Mouse (Mus musculus) lung, embryonic 16.5 days (tissue): ENCODE data around the gene Ralgapa2. TPM values are rescaled to one million over a fixed set of nuclear protein-coding genes. Genes with fewer than 3 reads are reported as not detected.

ENCODE experiments used
- ATAC-seq: fragments of 200-750 bp; cut with Nextera tagmentation; 2 replicates; pipeline ENCODE4 v1.8.0; 2017; ENCODE audit warnings: low read depth, mild to moderate bottlenecking, moderate library complexity
- H3K27ac ChIP-seq: fragments of 300-500 bp; sonication (generic); 2 replicates; pipeline ENCODE4 v1.5.1; 2014; ENCODE audit warnings: mild to moderate bottlenecking, control low read depth, low read length
- H3K27me3 ChIP-seq: fragments of 300-500 bp; sonication (generic); 2 replicates; pipeline ENCODE4 v1.6.1; 2014; ENCODE audit warnings: low read depth, low read length, mixed read lengths; ENCODE audit not compliant: control insufficient read depth, insufficient read depth
- H3K36me3 ChIP-seq: fragments of 300-500 bp; sonication (generic); 2 replicates; pipeline ENCODE4 v1.6.1; 2014; ENCODE audit warnings: low read length; ENCODE audit not compliant: control insufficient read depth, insufficient read depth
- H3K4me1 ChIP-seq: fragments of 300-500 bp; sonication (generic); replicated peaks from 2 replicates; pipeline ENCODE4 v1.6.1; 2014; ENCODE audit warnings: low read length, mixed read lengths; ENCODE audit not compliant: control insufficient read depth, insufficient read depth
- H3K4me2 ChIP-seq: fragments of 300-500 bp; sonication (generic); 2 replicates; pipeline ENCODE4 v1.6.1; 2014; ENCODE audit warnings: low read depth, low read length, control low read depth
- H3K4me3 ChIP-seq: fragments of 300-500 bp; sonication (generic); 2 replicates; pipeline ENCODE4 v1.5.1; 2014; ENCODE audit warnings: mild to moderate bottlenecking, low read length, control low read depth
- H3K9ac ChIP-seq: fragments of 300-500 bp; sonication (generic); 2 replicates; pipeline ENCODE4 v1.6.1; 2014; ENCODE audit warnings: low read length, control low read depth
- H3K9me3 ChIP-seq: fragments of 300-500 bp; sonication (generic); 2 replicates; pipeline ENCODE4 v1.6.1; 2016; ENCODE audit warnings: low read length; ENCODE audit not compliant: control insufficient read depth
- WGBS: fragments of 180-500 bp; shearing (Covaris S2); extraction: QIAGEN DNeasy Blood & Tissue Kit; methylation state at CpG from one replicate; pipeline ENCODE4 v1.1.7; 2014; 5-methylcytosine and 5-hydroxymethylcytosine counted together
- polyA plus RNA-seq: library from polyadenylated mRNA; unstranded; fragments of >200 nt; fragmentation: Nextera tagmentation; extraction: Ambion mirVana; gene quantifications from 2 replicates; pipeline ENCODE4 v1.2.1, GENCODE M21; 2015

Ralgapa2 gene
- polyA plus RNA-seq, 1 experiment from 2014 or later: 8.4 TPM

DNA sequence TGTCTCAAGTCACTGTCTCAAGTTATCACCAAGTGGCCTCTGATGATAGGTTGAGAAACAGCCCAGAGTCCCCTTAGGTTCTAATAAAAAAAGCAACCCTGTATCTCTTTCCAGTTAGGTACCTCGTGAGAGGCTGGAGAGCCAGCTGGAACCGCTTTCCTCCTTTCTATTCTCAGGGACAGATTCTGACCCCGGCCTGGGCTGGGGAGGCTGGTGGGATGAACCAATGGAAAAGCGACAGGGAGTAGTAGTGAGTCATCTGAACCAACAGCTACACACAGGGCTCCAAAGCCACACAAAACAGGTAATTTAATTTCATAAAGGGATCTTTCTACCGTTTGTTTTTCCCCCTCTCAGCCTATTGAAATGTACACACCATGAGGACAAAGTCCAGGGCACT, 233.8 kb downstream of the Ralgapa2 start:
- no peaks in the 10 kb centered on the region for H3K4me1 ChIP-seq
- H3K27me3 ChIP-seq: no peaks in the 10 kb centered on the region
- WGBS: 52% methylated on average over 5 of the region's 5 CpGs
- H3K4me3 ChIP-seq: no peak overlapping the region
- no peaks in the 10 kb centered on the region for H3K36me3 ChIP-seq
- H3K9ac ChIP-seq: no peak overlapping the region
- no peaks in the 10 kb centered on the region for H3K9me3 ChIP-seq
- ATAC-seq: no peak
- H3K27ac ChIP-seq: no peak overlapping the region
- no peak overlapping the region for H3K4me2 ChIP-seq

DNA sequence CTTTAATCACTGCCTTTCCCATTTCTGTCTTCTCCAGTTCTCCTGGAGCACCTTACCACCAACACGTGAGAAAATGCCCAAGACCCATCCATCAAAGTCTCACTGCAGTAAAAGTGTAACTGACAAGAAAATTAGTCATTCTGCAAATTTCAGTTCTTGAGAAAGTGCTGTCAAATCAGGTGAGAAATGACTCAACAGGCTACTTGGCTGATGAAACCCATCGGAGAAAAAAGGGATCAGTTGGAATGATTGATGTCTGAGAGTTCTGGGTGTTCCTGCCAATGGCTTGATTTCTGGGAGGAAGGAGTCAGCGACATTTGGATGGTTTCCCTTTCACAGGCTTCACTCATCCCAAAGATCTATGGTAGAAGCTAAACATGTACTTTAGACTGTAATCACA, 245.6 kb downstream of the Ralgapa2 start:
- no peak for ATAC-seq
- no peak overlapping the region for H3K4me3 ChIP-seq
- WGBS: 59% methylated on average over 3 of the region's 3 CpGs
- no peaks in the 10 kb centered on the region for H3K9me3 ChIP-seq
- H3K4me2 ChIP-seq: no peak overlapping the region
- no peak overlapping the region for H3K9ac ChIP-seq
- no peaks in the 10 kb centered on the region for H3K27me3 ChIP-seq
- H3K27ac ChIP-seq: no peak overlapping the region
- no peaks in the 10 kb centered on the region for H3K36me3 ChIP-seq
- H3K4me1 ChIP-seq: no peaks in the 10 kb centered on the region

DNA sequence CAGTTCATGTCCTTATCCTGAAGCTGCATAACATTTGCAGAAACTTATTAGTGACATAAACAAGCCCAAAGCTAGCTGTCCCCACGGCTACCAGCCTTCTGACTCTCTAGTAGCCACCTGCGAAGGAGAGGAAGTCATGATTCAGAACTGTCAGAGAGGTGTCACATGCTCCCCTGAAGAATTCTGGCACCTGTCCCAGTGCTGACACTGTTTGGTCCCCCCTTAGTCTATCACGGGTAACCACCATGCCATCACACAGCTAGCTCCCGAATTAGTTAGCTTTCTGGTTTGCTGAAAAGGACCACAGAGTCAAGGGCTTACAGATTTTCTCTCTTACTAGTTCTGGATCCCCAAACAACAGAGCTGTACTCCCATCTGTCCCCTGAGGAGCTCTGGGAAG, 247.1 kb downstream of the Ralgapa2 start:
- no peaks in the 10 kb centered on the region for H3K4me1 ChIP-seq
- no peaks in the 10 kb centered on the region for H3K36me3 ChIP-seq
- no peak overlapping the region for H3K4me2 ChIP-seq
- no peak overlapping the region for H3K27ac ChIP-seq
- no peak for ATAC-seq
- no peak overlapping the region for H3K4me3 ChIP-seq
- no peak overlapping the region for H3K9ac ChIP-seq
- H3K9me3 ChIP-seq: no peaks in the 10 kb centered on the region
- whole genome bisulfite sequencing: 35% methylated on average over 4 of the region's 4 CpGs
- H3K27me3 ChIP-seq: no peaks in the 10 kb centered on the region

GRCm38 (mm10) chr2:146262966-146263365, 249.2 kb downstream of the Ralgapa2 start:
- Histone ChIP-seq H3K9ac (no peak overlapping the region), H3K36me3 (no peaks in the 10 kb centered on the region), H3K9me3 (no peaks in the 10 kb centered on the region), H3K4me2 (no peak overlapping the region), H3K27ac (no peak overlapping the region), H3K27me3 (no peaks in the 10 kb centered on the region), H3K4me1 (no peaks in the 10 kb centered on the region), H3K4me3 (no peak overlapping the region)
- ATAC-seq: no peak

GRCm38 (mm10) chr2:146262215-146262614, 249.9 kb downstream of the Ralgapa2 start:
- no peak overlapping the region for H3K4me3 ChIP-seq
- H3K9ac ChIP-seq: no peak overlapping the region
- no peaks in the 10 kb centered on the region for H3K27me3 ChIP-seq
- no peak overlapping the region for H3K27ac ChIP-seq
- H3K4me2 ChIP-seq: no peak overlapping the region
- H3K9me3 ChIP-seq: no peaks in the 10 kb centered on the region
- H3K4me1 ChIP-seq: no peaks in the 10 kb centered on the region
- ATAC-seq: no peak
- H3K36me3 ChIP-seq: no peaks in the 10 kb centered on the region
- WGBS: 45% methylated on average over 10 of the region's 10 CpGs

GRCm38 (mm10) chr2:146261146-146261545, 251.0 kb downstream of the Ralgapa2 start:
- Histone ChIP-seq H3K4me3 (no peak overlapping the region), H3K4me2 (no peak overlapping the region), H3K27ac (no peak overlapping the region), H3K9me3 (no peaks in the 10 kb centered on the region), H3K27me3 (no peaks in the 10 kb centered on the region), H3K9ac (no peak overlapping the region), H3K36me3 (no peaks in the 10 kb centered on the region), H3K4me1 (no peaks in the 10 kb centered on the region)
- ATAC-seq: no peak
- 86% methylated on average over 4 of the region's 4 CpGs for WGBS

- Histone ChIP-seq H3K4me3 (no peak overlapping the region), H3K27ac (no peak overlapping the region), H3K9me3 (no peaks in the 10 kb centered on the region), H3K9ac (no peak overlapping the region), H3K4me2 (no peak overlapping the region), H3K36me3 (no peaks in the 10 kb centered on the region), H3K4me1 (no peaks in the 10 kb centered on the region), H3K27me3 (no peaks in the 10 kb centered on the region)
- no peak for ATAC-seq
- WGBS: 57% methylated on average over 18 of the region's 18 CpGs
These were observed 252.2 kb downstream of the Ralgapa2 start for GRCm38 (mm10) chr2:146259787-146260560.

DNA sequence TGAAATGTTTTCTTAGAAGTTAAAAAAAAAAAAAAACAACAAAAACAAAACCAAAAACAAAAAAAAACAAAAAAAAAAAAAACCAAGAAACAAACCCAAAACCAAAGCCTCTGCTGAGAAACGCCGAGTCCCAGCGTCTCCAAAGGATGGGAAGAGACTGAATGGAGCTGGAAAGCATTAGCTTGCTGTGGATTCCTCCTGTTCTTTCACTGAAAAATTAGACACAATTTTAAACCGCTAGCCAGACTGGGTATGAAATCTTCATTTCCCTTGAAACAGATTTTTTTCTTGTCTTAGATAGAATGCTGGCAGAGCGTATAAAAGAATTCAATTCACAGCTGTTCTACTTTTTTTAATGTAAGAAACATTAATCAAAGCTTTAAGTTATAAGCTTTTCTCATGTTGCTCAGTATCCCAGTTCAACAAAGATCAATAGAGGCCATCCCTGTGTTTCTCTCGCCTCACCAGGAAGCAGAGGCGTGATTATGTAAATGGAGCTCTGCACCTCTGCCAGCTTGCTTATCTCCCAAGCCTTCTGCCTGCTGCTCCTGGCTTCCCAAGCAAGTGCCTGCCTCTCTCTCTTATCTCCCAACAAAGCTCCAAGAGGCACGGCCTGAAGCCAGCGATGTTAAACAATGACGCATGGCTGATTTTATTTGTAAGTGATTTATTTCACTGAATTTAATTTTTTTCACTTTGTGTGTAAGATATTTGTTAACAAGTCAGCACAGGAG, 253.2 kb downstream of the Ralgapa2 start:
- H3K9ac ChIP-seq: no peak overlapping the region
- H3K4me3 ChIP-seq: no peak overlapping the region
- no peaks in the 10 kb centered on the region for H3K4me1 ChIP-seq
- WGBS: 35% methylated on average over 10 of the region's 10 CpGs
- no peaks in the 10 kb centered on the region for H3K36me3 ChIP-seq
- H3K4me2 ChIP-seq: no peak overlapping the region
- H3K9me3 ChIP-seq: no peaks in the 10 kb centered on the region
- no peak overlapping the region for H3K27ac ChIP-seq
- ATAC-seq: no peak
- H3K27me3 ChIP-seq: no peaks in the 10 kb centered on the region

DNA sequence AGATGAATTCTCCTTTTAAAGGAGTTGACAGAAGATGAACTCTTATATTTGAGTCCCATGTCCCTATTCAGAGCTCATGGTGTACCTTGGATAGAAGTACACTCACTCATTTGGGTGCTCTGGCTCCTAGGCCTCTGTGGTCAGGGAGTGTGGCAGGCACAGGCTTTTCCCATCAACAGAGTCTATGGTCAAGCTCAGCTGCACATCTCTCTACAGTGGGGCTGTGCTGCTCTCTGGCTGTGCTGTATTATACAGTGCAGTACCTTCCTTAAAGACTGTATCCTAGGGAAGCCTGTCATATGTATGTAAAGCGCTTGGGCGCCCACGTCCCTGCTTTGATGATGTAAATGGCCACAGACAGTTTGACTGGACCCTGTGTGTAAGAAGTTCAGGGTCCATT, 254.5 kb downstream of the Ralgapa2 start:
- Histone ChIP-seq H3K27me3 (no peaks in the 10 kb centered on the region), H3K27ac (no peak overlapping the region), H3K9me3 (no peaks in the 10 kb centered on the region), H3K4me2 (no peak overlapping the region), H3K4me1 (no peaks in the 10 kb centered on the region), H3K4me3 (no peak overlapping the region), H3K9ac (no peak overlapping the region), H3K36me3 (no peaks in the 10 kb centered on the region)
- WGBS: 83% methylated on average over 3 of the region's 3 CpGs
- ATAC-seq: no peak
